Mouse (Mus musculus): Measurements from ENCODE around the gene Eps8l2.

GRCm38 (mm10) chr7:141356971-141357370, 18.3 kb downstream of the Eps8l2 start:
- TF ChIP-seq CTCF (IDR thresholded peaks at IDR 0.05; ENCODE audit: control insufficient read depth, insufficient read depth, insufficient replicate concordance, low read depth, low read length): no peak
- no peak for TF ChIP-seq POLR2A (IDR thresholded peaks at IDR 0.05; ENCODE audit: control insufficient read depth, low read depth, low read length)
